Mouse (Mus musculus): Measurements from ENCODE around the gene G6pc2.

Gene G6pc2

GRCm38 (mm10) chr2:69244924-69245323 is 34.1 kb downstream of the G6pc2 start:
- no peak for DNase-seq

GRCm38 (mm10) chr2:69247081-69247480 is 36.2 kb downstream of the G6pc2 start:
- no peak for DNase-seq

GRCm38 (mm10) chr2:69248221-69248755 is 37.4 kb downstream of the G6pc2 start:
- DNase-seq = no peak

- DNase-seq = no peak
Observed at GRCm38 (mm10) chr2:69264069-69264618, 53.3 kb downstream of the G6pc2 start.

GRCm38 (mm10) chr2:69275875-69276274 is 65.0 kb downstream of the G6pc2 start:
- no peak for DNase-seq

All from right cerebral cortex, postnatal 4 days (tissue).